Comparison of ENCODE assay signal across 29 mouse cellular contexts in genomic region chr3:152950299-152950698, GRCm38 (mm10). TPM values are rescaled to one million over a fixed set of nuclear protein-coding genes. Genes with fewer than 3 reads are reported as not detected.
A peak's percentile ranks its signal among the peaks of the same experiment; 100 is the strongest.
DNase-seq lines count a peak whose midpoint lies in the region; ATAC-seq lines count a peak whose summit lies in the region.
"Had no signal": no experiment of that assay in that cellular context is flagged by ENCODE, and none has a peak within 500 bp of the region (broad histone marks: within the 10 kb centered on the region; RNA-seq: fewer than 3 reads in every experiment).

No protein-coding gene starts in this region.

- no peak overlapping the region for H3K4me2 ChIP-seq in liver, embryonic 11.5 days
- H3K4me2 ChIP-seq in hindbrain, embryonic 12.5 days (replicated peaks): no peak overlapping the region
- H3K4me2 ChIP-seq: embryonic facial prominence, embryonic 12.5 days; forebrain, embryonic 12.5 days; heart, embryonic 13.5 days; hindbrain, embryonic 15.5 days; midbrain, embryonic 13.5 days; neural tube, embryonic 13.5 days had no signal

- no peak overlapping the region for H3K4me3 ChIP-seq in liver, embryonic 11.5 days (ENCODE audit: low read depth, low read length)
- no peak overlapping the region for H3K4me3 ChIP-seq in hindbrain, embryonic 12.5 days
- H3K4me3 ChIP-seq: embryonic facial prominence, embryonic 12.5 days; erythroblast, embryonic 14.5 days; forebrain, embryonic 12.5 days; heart, adult 2 months; heart, embryonic 13.5 days; hindbrain, embryonic 15.5 days; midbrain, embryonic 13.5 days; neural tube, embryonic 13.5 days had no signal

- H3K27me3 ChIP-seq in liver, embryonic 11.5 days (replicated peaks; ENCODE audit: control insufficient read depth, insufficient read depth, low read length): no peaks in the 10 kb centered on the region
- H3K27me3 ChIP-seq in hindbrain, embryonic 12.5 days: no peaks in the 10 kb centered on the region
- H3K27me3 ChIP-seq: CH12.LX; embryonic facial prominence, embryonic 12.5 days; forebrain, embryonic 12.5 days; heart, embryonic 13.5 days; hindbrain, embryonic 15.5 days; midbrain, embryonic 13.5 days; neural tube, embryonic 13.5 days had no signal

- H3K9ac ChIP-seq in liver, embryonic 11.5 days (ENCODE audit: low read depth, low read length): no peak overlapping the region
- no peak overlapping the region for H3K9ac ChIP-seq in hindbrain, embryonic 12.5 days
- H3K9ac ChIP-seq: embryonic facial prominence, embryonic 12.5 days; forebrain, embryonic 12.5 days; heart, embryonic 13.5 days; hindbrain, embryonic 15.5 days; midbrain, embryonic 13.5 days; neural tube, embryonic 13.5 days had no signal

- 49% methylated on average over 5 of the region's 5 CpGs for WGBS in liver, embryonic 11.5 days
- WGBS in hindbrain, embryonic 12.5 days: 96% methylated on average over 5 of the region's 5 CpGs

- DNase-seq in liver, embryonic 11.5 days (ENCODE audit: low spot score): no peak
- no peak for DNase-seq in liver
- DNase-seq in CD4-positive, CD25-positive, alpha-beta regulatory T cell, adult 2 months (ENCODE audit: low read depth, low spot score): peak; percentile 65
- no peak for DNase-seq in embryo, embryonic 11 days
- DNase-seq in testis, postnatal 10 days (ENCODE audit: low spot score): no peak
- DNase-seq: adrenal gland, postnatal 25 days; cerebellum, adult 11 months; cerebellum, adult 9-11 months; gastrocnemius, postnatal 36 days; heart, adult 2 months; heart, postnatal 36 days; kidney, postnatal 36 days; layer of hippocampus, postnatal 36 days; lung, adult 18-20 months; lung, postnatal 10 days; right cerebral cortex, postnatal 4 days had no signal

- H3K4me1 ChIP-seq in liver, embryonic 11.5 days (replicated peaks; ENCODE audit: control insufficient read depth, insufficient read depth, low read length): peaks cover 19% of the 10 kb centered on the region
- 0 out of 2 replicates have a peak, but pooled peaks cover 4% of the 10 kb centered on the region for H3K4me1 ChIP-seq in hindbrain, embryonic 12.5 days
- H3K4me1 ChIP-seq: embryonic facial prominence, embryonic 12.5 days; forebrain, embryonic 12.5 days; heart, embryonic 13.5 days; hindbrain, embryonic 15.5 days; neural tube, embryonic 13.5 days had no signal

- ATAC-seq in liver, embryonic 11.5 days (replicated peaks; ENCODE audit: low FRiP score): peak; percentile 64; the same call in 1 of the 2 replicates
- ATAC-seq in common myeloid progenitor, adult 5-6 weeks (replicated peaks; ENCODE audit: low read depth, poor library complexity, severe bottlenecking): peak; percentile 85
- ATAC-seq in megakaryocyte, adult 5-6 weeks (ENCODE audit: poor library complexity, severe bottlenecking): peak; percentile 22; the same call in 1 of the 2 replicates
- no peak for ATAC-seq in hindbrain, embryonic 12.5 days (ENCODE audit: low FRiP score)
- ATAC-seq: intestine, embryonic 16.5 days; midbrain, embryonic 13.5 days had no signal

- no peaks in the 10 kb centered on the region for H3K9me3 ChIP-seq in liver, embryonic 11.5 days (ENCODE audit: control insufficient read depth, low read length)
- H3K9me3 ChIP-seq in hindbrain, embryonic 12.5 days (replicated peaks): no peaks in the 10 kb centered on the region
- H3K9me3 ChIP-seq: embryonic facial prominence, embryonic 12.5 days; forebrain, embryonic 12.5 days; G1E; hindbrain, embryonic 15.5 days; midbrain, embryonic 13.5 days; neural tube, embryonic 13.5 days had no signal

- H3K27ac ChIP-seq in liver, embryonic 11.5 days (ENCODE audit: low read depth, low read length): no peak overlapping the region
- no peak overlapping the region for H3K27ac ChIP-seq in hindbrain, embryonic 12.5 days
- H3K27ac ChIP-seq: embryonic facial prominence, embryonic 12.5 days; forebrain, embryonic 12.5 days; heart, adult 2 months; heart, embryonic 13.5 days; hindbrain, embryonic 15.5 days; midbrain, embryonic 13.5 days; neural tube, embryonic 13.5 days had no signal

- no peaks in the 10 kb centered on the region for H3K36me3 ChIP-seq in liver, embryonic 11.5 days (ENCODE audit: control insufficient read depth, insufficient read depth, low read length)
- no peaks in the 10 kb centered on the region for H3K36me3 ChIP-seq in hindbrain, embryonic 12.5 days
- H3K36me3 ChIP-seq: embryonic facial prominence, embryonic 12.5 days; forebrain, embryonic 12.5 days; G1E; heart, embryonic 13.5 days; hindbrain, embryonic 15.5 days; midbrain, embryonic 13.5 days; neural tube, embryonic 13.5 days had no signal

RNA-seq across cellular contexts. Expression of gene St6galnac5, which starts 31.7 kb away (rescaled TPM):
- 0.43 and 0.66 TPM in 2 replicates for polyA plus RNA-seq in liver, embryonic 11.5 days (2014; fragmentation: Nextera tagmentation; extraction: Ambion mirVana)
- not detected in 2 replicates for total RNA-seq in common myeloid progenitor, adult 5-6 weeks (2017)
- total RNA-seq in megakaryocyte, adult 5-6 weeks (2015): 0.09 TPM in 1 of 2 replicates, not detected in the other
- 0.07 and 0.12 TPM in 2 replicates for total RNA-seq in megakaryocyte, adult 5-6 weeks (2017)
- polyA plus RNA-seq in hindbrain, embryonic 12.5 days (2016; fragmentation: Nextera tagmentation; extraction: Ambion mirVana): 8.4 and 9.1 TPM in 2 replicates
- total RNA-seq: CH12.LX; heart, adult 2 months; heart, postnatal 36 days had no signal
- polyA plus RNA-seq: erythroblast, embryonic 14.5 days; G1E had no signal
